Mouse (Mus musculus) erythroblast, adult 5-6 weeks (primary cell): ENCODE measurements around the gene Nrip2. TPM values are rescaled to one million over a fixed set of nuclear protein-coding genes. Genes with fewer than 3 reads are reported as not detected.

ENCODE experiments used
- ATAC-seq: replicated peaks from 2 replicates; pipeline ENCODE4 v1.8.0; 2016; ENCODE audit warnings: moderate number of reproducible peaks, mild to moderate bottlenecking, moderate TSS enrichment, inconsistent platforms; ENCODE audit not compliant: poor library complexity, low FRiP score, severe bottlenecking
- total RNA-seq, 2 experiments: library from RNA; stranded (forward) in 1 of 2; stranded (reverse) in 1 of 2; fragments of 150-400 nt in 1 of 2; fragments of 200-764, 138-1000 nt in 1 of 2; gene quantifications; 2 replicates each; pipeline versions ENCODE4 v1.2.3 to v1.2.4; 2015 to 2017; ENCODE audit warnings: low replicate concordance in 2 of 2

Gene Nrip2
- total RNA-seq, 2 experiments from 2014 or later, result not detected

DNA sequence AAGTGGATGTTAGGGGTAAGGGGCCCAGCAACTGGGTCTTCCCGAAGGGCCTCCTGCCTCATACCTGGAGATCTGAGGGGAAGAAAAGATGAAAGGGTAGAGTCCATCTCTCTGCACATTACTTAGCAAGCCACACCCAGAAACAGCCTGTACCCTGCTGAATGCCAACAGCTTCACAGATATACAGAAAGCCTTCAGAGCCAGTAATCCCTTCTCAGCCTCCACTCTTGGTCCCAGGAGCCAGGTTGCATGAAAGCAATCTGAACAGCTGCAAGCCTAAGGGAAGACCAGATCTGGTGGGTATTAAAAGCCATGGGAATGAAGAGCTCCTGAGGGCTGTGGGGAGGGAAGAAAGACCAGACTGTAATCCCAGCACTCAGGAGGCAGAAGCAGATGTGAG is 9.9 kb upstream of the Nrip2 start:
- no peak for ATAC-seq

DNA sequence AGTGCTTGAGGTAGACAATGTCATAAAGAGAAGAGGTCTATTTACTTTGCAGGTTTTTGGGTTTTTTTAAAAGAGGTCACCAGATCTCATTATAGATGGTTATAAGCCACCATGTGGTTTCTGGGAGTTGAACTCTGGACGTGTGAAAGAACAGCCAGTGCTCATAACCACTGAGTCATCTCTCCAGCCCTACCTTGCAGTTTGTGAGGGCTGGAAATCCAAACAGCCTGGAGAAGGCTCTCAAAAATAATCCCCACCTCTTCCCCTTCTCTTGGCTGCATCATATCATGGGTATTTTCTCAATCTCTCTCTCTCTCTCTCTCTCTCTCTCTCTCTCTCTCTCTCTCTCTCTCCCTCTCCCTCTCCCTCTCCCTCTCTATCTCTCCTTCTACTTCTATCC is 8.4 kb upstream of the Nrip2 start:
- ATAC-seq, result no peak

DNA sequence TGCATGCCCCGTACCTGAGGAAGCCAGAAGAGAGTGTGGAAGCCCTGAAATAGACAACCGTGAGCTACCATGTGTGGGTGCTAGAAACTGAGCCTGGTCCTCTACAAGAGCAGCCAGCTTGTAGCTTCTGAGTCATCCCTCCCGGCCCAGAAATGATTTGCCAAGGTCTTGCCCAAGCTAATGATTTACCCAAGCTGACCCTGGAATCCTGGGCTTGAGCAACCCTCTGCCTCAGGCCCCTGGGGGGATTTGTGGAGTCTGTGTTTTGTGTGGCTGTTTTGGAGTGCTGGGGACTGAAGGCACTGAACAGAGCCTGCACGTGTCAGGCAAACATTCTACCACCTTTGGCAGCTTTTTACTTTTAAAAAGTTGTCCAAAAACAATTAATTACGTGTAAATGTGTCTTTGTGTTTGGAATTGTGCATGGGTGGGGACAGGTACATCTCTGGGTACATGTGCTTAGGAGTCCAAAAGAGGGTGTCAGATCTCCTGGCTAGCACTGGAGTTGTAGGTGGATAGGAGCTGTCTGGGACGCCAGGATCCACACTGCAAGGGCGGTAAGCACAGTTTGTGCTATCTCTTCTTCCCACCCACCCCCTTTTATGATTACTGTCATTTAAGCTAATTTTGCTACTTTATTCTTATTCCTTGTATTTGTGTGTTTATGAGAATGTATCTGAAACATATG is 1.4 kb upstream of the Nrip2 start:
- ATAC-seq, result no peak

DNA sequence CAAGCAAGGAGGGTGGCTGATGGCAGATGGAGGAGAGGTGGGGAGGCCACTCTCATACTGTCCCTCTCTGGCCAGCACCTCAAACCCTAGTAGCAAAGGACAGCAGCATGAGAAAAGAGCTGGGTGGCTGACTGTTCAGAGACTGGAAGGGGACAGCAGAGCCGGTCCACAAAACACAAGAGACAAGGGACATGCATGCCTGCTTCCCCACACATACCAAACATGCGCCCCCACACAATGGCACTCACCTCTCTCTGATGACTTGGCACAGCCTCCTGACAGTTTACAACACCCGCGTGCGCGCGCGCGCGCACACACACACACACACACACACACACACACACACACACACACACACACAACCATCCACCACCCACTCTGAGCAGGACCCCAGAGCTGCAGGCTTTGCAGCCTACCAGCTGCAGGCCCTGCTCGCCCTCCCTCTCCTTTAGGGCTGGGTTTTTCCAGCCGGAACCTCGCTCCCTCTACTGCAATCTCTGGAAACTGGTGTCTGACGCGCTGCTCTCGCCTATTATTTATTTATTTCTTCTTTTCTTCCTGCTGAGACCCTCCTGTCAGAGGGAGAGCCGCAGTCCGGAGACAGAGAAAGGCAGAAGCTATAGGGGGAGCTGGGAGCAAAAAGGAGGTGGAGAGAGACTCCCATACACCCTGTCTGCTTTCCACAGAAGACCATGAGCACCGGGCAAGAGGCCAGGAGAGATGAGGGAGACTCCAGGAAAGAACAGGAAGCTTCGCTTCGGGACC is 507 bp downstream of the Nrip2 start:
- no peak for ATAC-seq

DNA sequence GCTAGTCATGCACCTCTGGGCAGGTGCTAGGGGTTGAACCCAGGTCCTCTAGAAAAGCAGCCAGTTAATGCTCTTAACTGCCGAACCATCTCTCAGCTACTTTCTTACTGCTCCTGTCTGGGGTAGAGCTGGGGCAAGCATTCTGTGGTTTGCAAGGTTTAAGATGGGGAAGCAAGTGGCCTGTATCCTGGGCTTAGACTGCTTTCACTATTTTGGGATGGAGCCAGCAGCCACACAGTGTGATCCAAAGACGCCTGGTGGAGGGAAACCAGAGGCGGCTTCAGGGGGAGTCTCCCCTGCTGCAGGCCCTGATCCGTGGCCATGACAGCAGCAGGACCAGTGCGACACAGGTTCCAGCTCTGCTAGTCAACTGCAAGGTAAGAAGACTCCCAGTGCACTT is 5.6 kb downstream of the Nrip2 start:
- ATAC-seq, result no peak

DNA sequence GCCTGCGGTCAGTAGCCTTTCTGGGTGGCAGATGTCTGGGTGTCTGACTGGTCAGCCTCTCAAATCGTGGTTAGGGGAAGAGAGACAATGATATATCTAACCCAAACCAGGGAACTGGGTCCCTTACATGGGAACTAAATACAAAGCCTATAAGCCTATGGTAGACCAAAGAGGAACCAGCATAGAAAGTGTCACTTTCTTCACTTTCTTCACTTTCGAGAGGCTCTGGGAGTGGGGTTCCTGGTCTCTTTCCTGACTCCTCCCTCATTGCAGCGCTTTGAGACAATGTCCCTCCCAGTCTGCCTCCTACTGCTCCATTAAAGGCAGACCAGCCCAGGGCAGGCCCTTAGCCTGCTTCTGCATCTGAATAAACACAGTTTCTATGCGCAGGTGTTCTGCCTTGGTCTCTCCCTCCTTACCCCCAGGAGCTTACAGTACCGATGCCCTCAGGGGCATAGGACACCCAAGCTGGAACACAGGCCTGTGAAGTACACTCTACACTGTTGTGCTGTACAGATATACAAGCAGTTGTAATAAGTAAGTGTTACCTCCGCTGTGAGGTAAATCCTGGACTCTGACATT is 9.5 kb downstream of the Nrip2 start:
- no peak for ATAC-seq

DNA sequence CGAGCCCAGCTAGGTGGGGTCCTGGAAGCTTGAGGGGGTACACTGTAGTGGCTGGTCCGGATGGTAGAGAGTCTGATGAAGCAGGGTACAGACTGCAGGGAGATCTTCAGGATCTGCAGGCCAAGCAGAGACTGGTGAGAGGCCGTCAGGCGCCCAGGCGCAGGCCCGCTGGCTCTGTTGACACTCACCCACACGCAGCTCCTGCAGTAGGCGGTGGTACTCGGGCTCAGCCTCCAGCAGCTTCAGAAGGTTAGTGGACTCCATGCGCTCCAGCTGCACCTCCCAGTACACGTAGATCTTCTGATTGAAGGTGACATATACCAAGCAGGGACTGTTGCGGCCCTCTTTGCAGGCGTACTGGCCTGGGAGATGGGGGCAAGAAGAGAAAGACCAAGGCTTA is 11.2 kb downstream of the Nrip2 start:
- ATAC-seq, result no peak

DNA sequence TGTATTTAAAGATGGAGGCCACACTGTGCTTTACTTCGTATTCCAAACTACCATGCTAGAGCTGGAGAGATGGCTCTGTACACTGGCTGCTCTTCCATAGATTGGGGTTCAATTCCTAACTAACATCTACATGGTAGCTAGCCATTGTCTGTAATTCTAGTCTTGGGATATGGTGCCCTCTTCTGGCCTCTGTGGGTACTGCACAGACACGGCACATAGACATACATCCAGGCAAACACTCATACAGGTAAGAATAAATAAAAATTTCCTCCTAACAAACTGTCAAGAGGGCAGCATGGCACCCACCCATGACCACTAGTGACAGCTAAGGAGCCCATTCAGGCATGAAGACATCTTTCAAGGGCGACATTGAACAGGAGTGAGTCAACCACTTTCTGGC is 12.0 kb downstream of the Nrip2 start:
- peak; percentile 71 for ATAC-seq

DNA sequence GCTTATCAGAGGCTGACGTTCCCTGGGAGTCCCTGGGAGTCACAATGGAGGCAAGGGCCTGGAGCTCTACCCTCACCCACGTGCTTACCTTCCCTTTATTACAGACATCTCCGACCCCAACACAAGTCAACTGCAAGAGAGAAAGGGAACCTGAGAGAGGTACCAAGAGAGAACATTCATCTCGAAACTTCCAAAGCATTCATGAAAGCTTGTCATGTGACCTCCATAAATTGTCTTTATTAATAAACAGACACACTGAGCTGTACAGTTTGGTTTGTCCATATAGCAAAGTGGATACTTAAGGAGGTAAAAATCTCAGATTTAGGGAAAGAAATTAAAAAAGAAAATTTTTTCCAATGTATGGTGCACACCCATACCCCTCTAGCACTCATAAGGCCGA is 17.1 kb downstream of the Nrip2 start:
- no peak for ATAC-seq

DNA sequence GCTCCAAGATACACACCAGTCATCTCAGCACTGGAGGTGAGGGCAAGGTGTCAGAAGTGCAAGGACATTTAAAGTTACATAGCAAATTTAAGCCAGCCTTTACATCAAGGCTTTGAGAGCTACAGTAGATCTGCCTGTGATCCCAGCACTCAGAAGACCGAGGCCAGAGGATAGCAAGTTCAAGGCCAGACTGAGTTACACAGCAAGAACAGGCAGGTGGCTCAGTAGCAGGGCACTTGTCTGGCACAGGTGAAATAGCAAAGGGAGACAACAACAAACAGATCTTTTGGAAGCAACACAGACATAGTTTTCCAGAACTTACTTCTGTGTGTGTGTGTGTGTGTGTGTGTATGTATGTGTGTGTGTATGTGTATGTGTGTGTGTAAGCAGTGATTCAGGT is 19.0 kb downstream of the Nrip2 start:
- ATAC-seq, result no peak

DNA sequence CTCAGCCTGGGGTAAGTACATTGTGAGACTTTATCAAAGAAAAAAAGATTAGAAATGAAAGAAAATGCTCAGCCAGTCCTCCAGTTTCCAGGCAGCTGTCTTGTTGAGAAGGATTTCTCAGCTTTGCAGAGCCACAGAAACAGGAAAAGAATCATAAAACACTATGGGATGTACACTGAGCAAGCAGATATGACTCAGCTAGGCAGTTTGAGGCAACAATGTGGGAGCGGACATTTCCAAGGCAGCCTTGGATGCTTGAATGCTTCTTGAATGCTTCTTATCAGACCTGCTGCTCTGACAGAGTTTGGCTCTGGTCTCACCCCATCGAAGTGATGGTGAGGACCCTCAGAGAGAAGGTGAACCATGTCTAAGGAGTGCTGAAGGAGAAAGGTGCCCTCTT is 21.9 kb downstream of the Nrip2 start:
- no peak for ATAC-seq

DNA sequence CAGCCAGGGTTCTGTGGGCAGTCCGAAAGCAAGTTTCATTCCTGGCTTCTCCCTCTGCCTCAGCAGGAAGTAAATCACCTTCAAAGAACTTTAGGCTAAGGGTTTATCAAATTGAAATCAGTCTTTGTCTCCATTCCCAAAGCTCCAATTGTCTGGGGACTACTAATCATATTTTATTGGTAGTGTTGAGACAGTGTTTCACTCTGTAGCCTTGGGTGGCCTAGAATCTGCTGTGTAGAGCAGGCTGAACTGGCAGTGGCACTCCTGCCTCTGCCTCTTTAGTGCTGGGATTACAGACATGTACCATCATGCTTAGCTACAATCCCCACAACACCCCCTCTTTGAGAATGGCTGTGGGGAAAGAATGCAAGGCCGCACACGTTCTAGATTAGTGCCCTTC is 22.4 kb downstream of the Nrip2 start:
- ATAC-seq, result no peak

DNA sequence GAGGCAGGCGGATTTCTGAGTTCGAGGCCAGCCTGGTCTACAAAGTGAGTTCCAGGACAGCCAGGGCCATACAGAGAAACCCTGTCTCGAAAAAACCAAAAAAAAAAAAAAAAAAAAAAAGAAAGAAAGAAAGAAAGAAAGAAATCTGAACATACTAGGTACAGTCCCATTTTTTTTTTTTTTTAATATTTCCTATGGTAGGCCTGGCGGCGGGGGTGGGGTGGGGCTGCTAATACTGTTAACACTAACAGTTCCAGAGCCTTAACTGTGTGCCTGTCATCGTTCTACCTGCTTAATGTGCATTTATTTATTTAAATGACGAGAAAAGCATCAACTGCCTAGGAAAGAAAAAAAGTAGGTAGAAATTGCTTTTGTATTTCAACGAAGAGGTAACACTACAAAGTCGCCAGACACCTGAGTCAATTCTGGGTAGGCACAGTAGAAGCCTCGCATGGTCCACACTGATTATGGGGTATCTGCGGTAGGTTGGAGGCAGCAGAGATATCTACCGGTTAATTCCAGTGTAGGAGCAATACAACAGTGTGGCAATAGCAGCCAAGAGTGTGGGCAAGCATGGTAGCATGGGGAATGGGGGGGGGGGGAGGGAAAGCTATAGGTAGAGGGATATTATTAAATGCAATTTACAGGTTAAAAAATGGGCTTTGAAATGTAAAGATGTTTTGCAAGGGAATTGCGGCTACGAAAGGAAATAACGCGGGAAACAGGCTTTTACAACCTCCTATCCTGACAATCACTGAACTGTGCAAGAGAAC is 24.6 kb downstream of the Nrip2 start:
- ATAC-seq, result 0 out of 2 replicates have a peak, but pooled peaks have one; percentile 40

DNA sequence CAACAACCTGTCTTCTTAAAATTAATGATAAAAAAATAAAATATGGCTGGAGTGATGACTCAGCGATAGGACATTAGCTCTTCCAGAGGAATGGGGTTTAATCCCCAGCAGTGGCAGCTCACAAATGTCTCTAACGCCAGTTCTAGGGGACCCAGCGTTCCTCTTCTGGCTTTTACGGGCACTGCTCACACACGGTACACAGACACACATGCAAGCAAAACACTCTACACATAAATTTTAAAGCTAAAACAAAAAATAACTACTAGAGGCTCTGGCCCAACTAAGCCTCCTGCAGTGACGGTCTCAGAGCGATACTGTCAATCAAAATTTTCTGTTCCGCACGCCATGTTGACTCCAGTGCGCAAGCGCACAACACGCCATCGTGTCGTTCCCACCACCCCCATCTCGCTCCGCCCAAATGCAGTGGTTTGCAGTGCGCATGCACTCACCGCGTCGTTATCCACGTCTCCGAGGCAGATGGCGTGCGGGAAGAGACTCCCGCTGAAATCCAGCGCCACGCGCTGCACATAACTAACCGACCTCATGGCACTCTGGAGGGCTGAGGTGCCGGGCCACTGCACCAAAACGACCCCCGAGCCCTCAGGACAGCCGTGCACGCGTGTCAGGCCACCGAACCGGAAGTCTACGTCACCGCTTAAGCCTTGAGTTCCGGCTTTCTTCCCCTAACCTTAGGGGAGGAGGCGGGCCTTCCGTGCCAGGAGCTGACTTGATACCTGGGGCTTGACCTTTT is 25.3 kb downstream of the Nrip2 start, which contains the start of gene Itfg2:
Gene Itfg2, minus strand, starts transcription at position 663 of the 751 bp plus-strand sequence.
- ATAC-seq, result peak; percentile 98

DNA sequence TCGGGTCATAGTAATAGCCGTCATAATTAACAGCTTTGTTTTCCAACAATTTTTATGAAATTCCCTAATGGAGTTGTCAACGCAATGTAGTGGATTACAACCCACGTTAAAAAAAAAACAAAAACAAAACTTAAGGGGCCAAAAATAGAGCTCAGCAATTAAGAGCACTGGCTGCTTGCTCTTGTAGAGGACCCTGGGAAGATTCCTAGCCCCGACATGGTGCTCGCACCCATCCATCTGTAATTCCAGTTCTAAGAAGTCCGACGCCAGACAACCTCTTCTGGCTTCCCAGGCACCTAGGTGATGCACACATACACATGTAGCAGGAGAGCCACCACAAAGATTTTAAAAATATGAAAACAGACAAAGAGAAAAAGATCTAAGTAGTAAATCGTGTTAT is 25.9 kb downstream of the Nrip2 start:
- 0 out of 2 replicates have a peak, but pooled peaks have one; percentile 3 for ATAC-seq

DNA sequence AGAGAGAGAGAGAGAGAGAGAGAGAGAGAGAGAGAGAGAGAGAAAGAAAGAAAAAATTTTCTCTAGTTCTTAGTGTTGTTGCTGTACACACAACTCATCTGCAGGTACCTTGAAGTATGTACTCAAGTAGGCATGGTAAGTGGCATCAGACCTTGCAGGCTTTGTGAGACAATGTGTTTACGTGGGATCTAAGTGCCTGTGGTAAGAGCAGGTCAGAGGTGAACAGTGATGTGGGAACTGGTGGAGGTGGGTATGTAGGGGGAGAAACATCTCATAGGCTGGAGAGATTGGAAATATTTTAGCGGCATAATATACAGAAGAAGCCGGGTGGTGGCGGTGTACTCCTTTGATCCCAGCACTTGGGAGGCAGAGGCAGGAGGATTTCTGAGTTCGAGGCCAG is 28.5 kb downstream of the Nrip2 start:
- no peak for ATAC-seq

DNA sequence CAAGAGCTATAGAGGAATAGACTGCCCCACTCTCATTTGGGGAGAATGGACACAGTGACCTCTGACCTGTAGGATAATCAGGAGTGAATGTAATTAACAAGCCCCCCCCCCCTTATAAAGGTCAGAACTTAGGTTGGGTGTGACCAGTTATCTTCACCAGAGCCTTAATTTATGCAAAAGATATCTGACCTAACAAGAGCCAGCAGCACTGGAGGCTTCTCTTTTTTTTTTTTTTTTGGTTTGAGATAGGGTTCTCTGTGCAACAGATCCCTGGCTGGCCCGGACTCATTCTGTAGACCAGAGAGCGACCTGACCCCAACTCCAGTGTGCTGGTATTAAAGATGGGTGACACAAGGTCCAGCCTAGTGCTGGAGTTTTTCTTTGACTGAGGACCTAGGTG is 30.2 kb downstream of the Nrip2 start:
- ATAC-seq, result no peak

DNA sequence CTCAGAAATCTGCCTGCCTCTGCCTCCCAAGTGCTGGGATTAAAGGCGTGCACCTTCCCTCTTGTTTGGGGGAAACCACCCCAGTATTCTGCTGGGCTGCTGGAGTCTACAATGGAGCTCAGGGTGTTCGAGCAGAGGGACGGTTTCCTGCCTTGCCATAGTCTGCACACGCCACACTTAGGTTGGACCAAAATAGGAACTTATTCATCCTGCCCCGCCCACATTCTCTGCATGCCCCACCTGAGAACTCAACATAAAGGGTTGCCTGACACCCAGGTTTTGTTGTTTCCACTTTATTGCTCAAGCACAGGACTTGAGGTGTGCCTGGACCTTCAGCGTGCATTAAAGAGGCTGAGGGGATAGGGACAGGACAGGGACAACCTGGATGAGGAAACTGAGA is 30.7 kb downstream of the Nrip2 start:
- no peak for ATAC-seq

DNA sequence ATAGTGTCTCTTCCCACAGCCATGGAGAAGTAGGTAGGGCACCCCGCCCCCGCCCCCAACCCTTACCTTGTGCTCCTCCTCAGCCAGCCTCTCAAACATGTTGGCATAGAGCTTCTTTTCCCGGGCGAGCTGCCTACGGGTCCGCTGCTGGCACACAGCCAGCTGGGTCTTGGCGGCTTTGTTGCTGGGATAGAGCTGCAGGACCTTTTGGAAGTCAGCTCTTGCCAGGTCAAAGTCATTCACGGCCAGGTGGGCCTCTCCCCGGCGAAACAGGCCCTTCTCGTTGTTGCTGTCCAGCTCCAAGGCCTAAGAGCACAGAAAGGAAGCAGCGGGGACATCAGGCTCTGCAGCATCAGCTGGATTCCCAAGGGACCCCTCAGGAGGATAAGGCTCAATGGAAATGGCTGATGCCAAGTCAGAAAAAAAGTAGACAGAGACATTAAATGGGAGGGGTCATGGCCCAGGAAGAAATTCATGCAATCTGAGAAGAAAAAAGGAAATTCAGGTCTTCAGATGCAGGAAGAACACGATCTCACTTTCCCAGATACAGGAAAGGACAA is 33.3 kb downstream of the Nrip2 start:
- no peak for ATAC-seq
